Mouse (Mus musculus): ENCODE data around the gene Piwil1.

- TF ChIP-seq POLR2A (IDR thresholded peaks at IDR 0.05; ENCODE audit: borderline replicate concordance, extremely low read depth, low read depth, low read length) (no peak), CTCF (IDR thresholded peaks at IDR 0.05; ENCODE audit: insufficient read depth, low read length) (no peak)
Measured at GRCm38 (mm10) chr5:128663976-128664375, 38.3 kb upstream of the Piwil1 start.

Measured in lung, adult 2 months (tissue).